Mouse (Mus musculus): ENCODE data around the gene Fbxo11.
A peak's percentile ranks its signal among the peaks of the same experiment; 100 is the strongest.
"Not testable (repeated sequence)": the region's sequence is repeated elsewhere in the genome, so short reads cannot be mapped to it uniquely, and the experiment has no call there.

Gene Fbxo11

DNA sequence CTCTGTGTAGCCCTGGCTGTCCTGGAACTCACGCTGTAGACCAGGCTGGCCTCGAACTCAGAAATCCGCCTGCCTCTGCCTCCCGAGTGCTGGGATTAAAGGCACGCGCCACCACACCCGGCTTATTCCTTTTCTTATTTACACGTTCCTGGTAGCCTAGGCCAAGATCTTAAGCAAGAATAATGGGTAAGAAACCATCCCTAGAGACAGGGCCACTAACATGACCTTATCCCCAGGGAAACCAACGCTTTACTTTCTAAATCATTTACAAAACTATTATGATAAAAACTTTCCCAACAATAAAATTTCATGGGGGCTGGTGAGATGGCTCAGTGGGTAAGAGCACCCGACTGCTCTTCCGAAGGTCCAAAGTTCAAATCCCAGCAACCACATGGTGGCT, 105.7 kb downstream of the Fbxo11 start:
- DNase-seq: not testable (repeated sequence)

DNA sequence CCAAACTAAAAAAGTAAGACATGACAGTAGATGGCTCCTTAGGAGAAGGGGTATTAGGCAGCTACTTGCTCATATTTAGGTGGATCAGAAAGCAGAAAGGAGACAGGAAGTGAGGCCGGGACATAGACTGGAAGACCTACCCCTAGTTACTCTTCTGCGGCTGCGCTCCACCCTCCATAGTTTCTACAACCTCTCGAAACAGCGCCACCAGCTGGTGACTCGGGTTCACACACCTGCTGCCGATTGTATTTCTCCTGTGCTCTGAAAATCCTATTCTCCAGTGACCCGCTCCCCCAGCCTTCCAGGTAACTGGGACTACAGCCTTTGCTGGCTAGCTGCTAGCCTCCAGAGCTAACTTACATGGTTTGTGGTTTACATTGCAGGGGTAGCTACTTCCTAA, 106.8 kb downstream of the Fbxo11 start:
- DNase-seq: no peak

DNA sequence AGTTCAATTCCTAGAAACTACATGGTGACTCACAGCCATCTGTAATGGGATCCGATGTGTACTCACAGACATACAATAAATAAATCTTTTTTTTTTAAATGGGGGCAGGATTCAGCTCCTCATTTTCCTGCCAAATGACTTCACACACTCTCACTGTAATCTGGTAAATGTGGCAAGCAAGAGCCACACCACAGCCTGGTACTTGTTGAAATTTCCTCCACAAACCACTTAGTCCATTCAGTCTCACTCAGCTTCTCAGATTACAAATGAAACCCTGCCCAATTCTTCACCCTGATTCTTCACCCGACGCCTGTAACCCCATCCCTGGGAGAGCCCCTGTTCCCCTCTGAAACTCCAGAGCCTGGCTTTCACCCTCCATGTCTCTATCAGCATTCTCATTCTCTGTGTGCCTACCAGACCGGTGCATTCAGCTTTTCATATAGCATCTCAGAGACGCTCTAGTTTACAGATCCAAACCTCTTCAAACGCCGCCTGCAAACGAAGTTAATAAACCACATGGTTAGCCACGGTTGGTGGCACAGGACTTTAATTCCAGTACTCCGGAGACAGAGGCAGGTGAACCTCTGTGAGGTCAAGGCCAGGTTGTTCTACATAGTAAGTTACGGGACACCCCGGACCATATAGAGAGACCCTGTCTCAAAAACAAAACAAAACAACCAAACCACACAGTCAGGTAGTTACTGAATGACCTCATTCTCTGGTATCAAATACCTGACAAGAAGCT, 107.8 kb downstream of the Fbxo11 start:
- DNase-seq: no peak

DNA sequence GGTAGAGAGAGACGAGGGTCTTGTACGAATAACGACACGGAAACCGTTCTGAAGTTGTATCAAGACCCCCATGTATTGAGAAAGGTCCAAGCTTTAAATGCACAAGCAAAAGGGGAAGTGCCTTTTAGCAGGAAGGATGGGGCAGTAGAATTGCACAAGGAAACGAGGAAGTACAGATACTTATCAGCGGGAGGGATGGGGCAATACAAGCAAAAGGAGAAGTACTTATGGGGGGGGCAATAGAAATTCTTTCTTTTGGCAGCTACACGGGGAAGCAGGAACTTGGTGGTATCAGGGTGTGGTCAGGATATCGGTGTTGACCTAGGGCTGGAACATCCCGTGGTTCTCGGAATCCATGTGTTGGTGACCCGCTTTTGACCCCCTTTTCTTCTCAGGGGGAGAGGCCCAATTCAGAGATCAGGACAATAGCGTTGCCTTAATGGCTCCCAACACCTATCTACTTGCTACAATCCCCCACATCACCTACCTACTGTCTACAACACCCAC, 110.4 kb downstream of the Fbxo11 start:
- not testable (repeated sequence) for DNase-seq

DNA sequence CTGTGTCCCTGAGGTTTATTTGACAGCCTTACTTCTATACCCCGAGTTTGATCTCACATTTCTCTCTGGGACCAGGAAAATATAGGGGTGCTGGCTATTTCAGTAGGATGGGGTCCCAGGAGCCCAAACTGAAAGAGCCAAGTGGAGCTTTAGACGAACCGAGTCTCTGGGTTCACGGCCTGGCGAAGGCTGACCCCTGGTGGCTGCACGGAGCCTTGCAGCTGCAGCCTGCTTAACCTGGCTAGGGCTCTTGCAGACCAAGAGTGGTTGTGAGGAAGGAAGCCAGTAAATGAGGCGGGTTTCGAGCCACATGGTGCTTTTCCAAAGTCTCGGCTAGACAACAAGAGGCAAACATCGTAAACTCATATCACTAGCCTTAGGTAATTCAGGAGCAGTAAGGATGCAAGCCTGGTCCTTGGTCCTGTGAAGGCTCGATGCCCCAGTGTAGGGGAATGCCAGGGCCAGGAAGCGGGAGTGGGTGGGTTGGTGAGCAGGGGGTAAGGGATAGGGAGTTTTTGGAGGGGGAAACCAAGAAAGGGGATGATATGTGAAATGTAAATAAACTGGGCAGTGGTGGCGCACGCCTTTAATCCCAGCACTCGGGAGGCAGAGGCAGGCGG, 116.0 kb downstream of the Fbxo11 start:
- peak; percentile 68 to 80 for DNase-seq
